Mouse (Mus musculus) CH12.LX (cell line): Measurements from ENCODE around the gene Fam189a2.

Experiments
- BHLHE40 ChIP-seq: IDR thresholded peaks from 2 replicates; pipeline ENCODE4 v1.6.1; 2011; ENCODE audit warnings: mild to moderate bottlenecking, low read depth, low read length, improper control_type of control experiment
- CHD2 ChIP-seq: IDR thresholded peaks from 2 replicates; pipeline ENCODE4 v1.6.1; 2011; ENCODE audit warnings: low read length, improper control_type of control experiment
- CTCF ChIP-seq, 2 experiments: IDR thresholded peaks in 1 of 2; conservative IDR thresholded peaks in 1 of 2; 2 replicates each; pipeline ENCODE4 v1.5.1; 2011 to 2012; ENCODE audit warnings: low read depth in 2 of 2, low read length in 2 of 2, improper control_type of control experiment in 1 of 2, inconsistent platforms in 1 of 2, mild to moderate bottlenecking in 1 of 2, moderate library complexity in 1 of 2
- E2F4 ChIP-seq: IDR thresholded peaks from 2 replicates; pipeline ENCODE4 v1.6.1; 2011; ENCODE audit warnings: low read depth, low read length, improper control_type of control experiment; ENCODE audit not compliant: insufficient replicate concordance
- EP300 ChIP-seq: IDR thresholded peaks from 2 replicates; pipeline ENCODE4 v1.6.1; 2011; ENCODE audit warnings: low read length, improper control_type of control experiment
- RAD21 ChIP-seq: IDR thresholded peaks from 2 replicates; pipeline ENCODE4 v1.6.1; 2011; ENCODE audit warnings: low read depth, mild to moderate bottlenecking, low read length, improper control_type of control experiment, moderate library complexity
- USF2 ChIP-seq: conservative IDR thresholded peaks from 2 replicates; pipeline ENCODE4 v1.6.1; 2011; ENCODE audit warnings: low read depth, low read length, improper control_type of control experiment
- ZC3H11A ChIP-seq: IDR thresholded peaks from 2 replicates; pipeline ENCODE4 v1.6.1; 2012; ENCODE audit warnings: low read depth, mild to moderate bottlenecking, inconsistent platforms, low read length, improper control_type of control experiment

GRCm38 (mm10) chr19:24023351-24023750, 7.5 kb downstream of the Fam189a2 start:
- TF ChIP-seq RAD21 (no peak), EP300 (no peak), E2F4 (no peak), USF2 (no peak; the same call in 1 of the 2 replicates), CTCF (conservative IDR thresholded peaks at IDR 0.05 in 1 of 2, IDR thresholded peaks at IDR 0.05 in 1 of 2; ENCODE audit: low read depth in 2 of 2, low read length in 2 of 2) (no peak), ZC3H11A (no peak), CHD2 (no peak), BHLHE40 (no peak)
